Mouse (Mus musculus) MEL (cell line): ENCODE results near the gene Tra2b. TPM values are rescaled to one million over a fixed set of nuclear protein-coding genes. Genes with fewer than 3 reads are reported as not detected.
"Not testable (repeated sequence)": the region's sequence is repeated elsewhere in the genome, so short reads cannot be mapped to it uniquely, and the experiment has no call there.

Experiments
- DNase-seq: peaks from one replicate; pipeline ENCODE4 v3.0.0; 2011; ENCODE audit warnings: low read depth, low spot score
- H3K27ac ChIP-seq: 2 replicates; pipeline ENCODE4 v1.5.1; 2012; ENCODE audit warnings: low read depth, mild to moderate bottlenecking, control low read depth, low read length, moderate library complexity; ENCODE audit not compliant: control insufficient read depth
- H3K27me3 ChIP-seq, 2 experiments: fragments of 150-350 bp in 1 of 2; sonication (generic) in 1 of 2; 2 replicates each; pipeline ENCODE4 v1.6.1; 2012; ENCODE audit warnings: low read length in 2 of 2, mild to moderate bottlenecking in 2 of 2, improper control_type of control experiment in 1 of 2, moderate library complexity in 1 of 2; ENCODE audit not compliant: insufficient read depth in 2 of 2, control insufficient read depth in 1 of 2
- H3K36me3 ChIP-seq, 2 experiments: 2 replicates each; pipeline ENCODE4 v1.6.1; 2012 to 2014; ENCODE audit warnings: low read length in 2 of 2, improper control_type of control experiment in 1 of 2, inconsistent platforms in 1 of 2, mild to moderate bottlenecking in 1 of 2; ENCODE audit not compliant: insufficient read depth in 2 of 2, control insufficient read depth in 1 of 2
- H3K4me1 ChIP-seq, 2 experiments: fragments of 150-350 bp in 1 of 2; sonication (generic) in 1 of 2; 2 replicates each; pipeline ENCODE4 v1.6.1; 2012; ENCODE audit warnings: low read length in 2 of 2, improper control_type of control experiment in 1 of 2, mild to moderate bottlenecking in 1 of 2; ENCODE audit not compliant: insufficient read depth in 2 of 2, control insufficient read depth in 1 of 2
- H3K4me3 ChIP-seq, 2 experiments: fragments of 150-350 bp in 1 of 2; sonication (generic) in 1 of 2; 2 replicates each; pipeline ENCODE4 v1.5.1; 2012; ENCODE audit warnings: low read depth in 2 of 2, low read length in 2 of 2, mild to moderate bottlenecking in 2 of 2, moderate library complexity in 2 of 2, control low read depth in 1 of 2, improper control_type of control experiment in 1 of 2; ENCODE audit not compliant: control insufficient read depth in 1 of 2, insufficient read depth in 1 of 2
- H3K79me2 ChIP-seq: 2 replicates; pipeline ENCODE4 v1.6.1; 2012; ENCODE audit warnings: mild to moderate bottlenecking, low read length, moderate library complexity; ENCODE audit not compliant: control insufficient read depth, poor library complexity, insufficient read depth
- H3K9ac ChIP-seq: 2 replicates; pipeline ENCODE4 v1.6.1; 2012; ENCODE audit warnings: low read depth, mild to moderate bottlenecking, control low read depth, low read length, moderate library complexity; ENCODE audit not compliant: control insufficient read depth, poor library complexity, severe bottlenecking
- H3K9me3 ChIP-seq: fragments of 150-350 bp; sonication (generic); replicated peaks from 2 replicates; pipeline ENCODE4 v1.6.1; 2012; ENCODE audit warnings: mild to moderate bottlenecking, low read length, improper control_type of control experiment, moderate library complexity; ENCODE audit not compliant: insufficient read depth
- CHD2 ChIP-seq: IDR thresholded peaks from 2 replicates; pipeline ENCODE4 v1.6.1; 2011; ENCODE audit warnings: low read length, improper control_type of control experiment
- CTCF ChIP-seq, 3 experiments: IDR thresholded peaks in 2 of 3; conservative IDR thresholded peaks in 1 of 3; 2 replicates each; pipeline ENCODE4 v1.5.1; 2011 to 2012; ENCODE audit warnings: low read length in 3 of 3, low read depth in 2 of 3, mild to moderate bottlenecking in 2 of 3, improper control_type of control experiment in 1 of 3, inconsistent platforms in 1 of 3, mixed read lengths in 1 of 3, moderate library complexity in 1 of 3; ENCODE audit not compliant: control insufficient read depth in 1 of 3, insufficient read depth in 1 of 3, poor library complexity in 1 of 3, severe bottlenecking in 1 of 3
- GABPA ChIP-seq: IDR thresholded peaks from 2 replicates; pipeline ENCODE4 v1.6.1; 2012; ENCODE audit warnings: low read depth, mild to moderate bottlenecking, inconsistent platforms, low read length, improper control_type of control experiment, moderate library complexity
- GATA1 ChIP-seq: IDR thresholded peaks from 2 replicates; pipeline ENCODE4 v1.6.1; 2011; ENCODE audit warnings: low read depth, low read length, improper control_type of control experiment
- HCFC1 ChIP-seq: IDR thresholded peaks from 2 replicates; pipeline ENCODE4 v1.6.1; 2012; ENCODE audit warnings: low read depth, mild to moderate bottlenecking, inconsistent platforms, low read length, improper control_type of control experiment, moderate library complexity
- MAX ChIP-seq: IDR thresholded peaks from 2 replicates; pipeline ENCODE4 v1.6.1; 2011; ENCODE audit warnings: low read length, improper control_type of control experiment
- MYC ChIP-seq: IDR thresholded peaks from 2 replicates; pipeline ENCODE4 v1.6.1; 2011; ENCODE audit warnings: low read depth, mild to moderate bottlenecking, low read length, improper control_type of control experiment, moderate library complexity
- NRF1 ChIP-seq: IDR thresholded peaks from 2 replicates; pipeline ENCODE4 v1.6.1; 2014; ENCODE audit warnings: low read depth, mild to moderate bottlenecking, inconsistent platforms, low read length, improper control_type of control experiment, moderate library complexity; ENCODE audit not compliant: poor library complexity, insufficient read depth, severe bottlenecking
- POLR2A ChIP-seq, 2 experiments: IDR thresholded peaks; 2 replicates each; pipeline ENCODE4 v1.6.1; 2011 to 2012; ENCODE audit warnings: low read length in 2 of 2, mild to moderate bottlenecking in 2 of 2, control low read depth in 1 of 2, improper control_type of control experiment in 1 of 2, low read depth in 1 of 2, moderate library complexity in 1 of 2; ENCODE audit not compliant: control insufficient read depth in 1 of 2, insufficient read depth in 1 of 2, poor library complexity in 1 of 2
- SMC3 ChIP-seq: IDR thresholded peaks from 2 replicates; pipeline ENCODE4 v1.6.1; 2011; ENCODE audit warnings: low read depth, low read length, improper control_type of control experiment
- TAL1 ChIP-seq: IDR thresholded peaks from 2 replicates; pipeline ENCODE4 v1.6.1; 2012; ENCODE audit warnings: mild to moderate bottlenecking, inconsistent platforms, low read length, moderate library complexity, mixed read lengths
- ZC3H11A ChIP-seq: IDR thresholded peaks from 2 replicates; pipeline ENCODE4 v1.6.1; 2012; ENCODE audit warnings: low read depth, mild to moderate bottlenecking, inconsistent platforms, low read length, improper control_type of control experiment
- ZKSCAN1 ChIP-seq: IDR thresholded peaks from 2 replicates; pipeline ENCODE4 v1.6.1; 2012; ENCODE audit warnings: low read depth, mild to moderate bottlenecking, inconsistent platforms, low read length, improper control_type of control experiment, moderate library complexity
- ZMIZ1 ChIP-seq: IDR thresholded peaks from 2 replicates; pipeline ENCODE4 v1.6.1; 2012; ENCODE audit warnings: low read depth, mild to moderate bottlenecking, inconsistent platforms, low read length, improper control_type of control experiment, moderate library complexity
- ZNF384 ChIP-seq: IDR thresholded peaks from 2 replicates; pipeline ENCODE4 v1.6.1; 2012; ENCODE audit warnings: low read depth, mild to moderate bottlenecking, inconsistent platforms, low read length, improper control_type of control experiment
- polyA plus RNA-seq, 2 experiments: library from polyadenylated mRNA; stranded (reverse) in 1 of 2; unstranded in 1 of 2; fragments of >175 nt in 1 of 2; fragments of >200 nt in 1 of 2; gene quantifications; 2 replicates each; pipeline versions ENCODE4 v1.2.1 to v1.2.4; 2012; ENCODE audit warnings: low replicate concordance in 2 of 2, low read depth in 1 of 2; ENCODE audit not compliant: insufficient read length in 2 of 2, insufficient read depth in 1 of 2, missing spikeins in 1 of 2
- total RNA-seq: library from RNA; depleted of rRNA; stranded (reverse); fragments of 300-350 nt; gene quantifications from 2 replicates; pipeline ENCODE4 v1.2.3, GENCODE M21; 2012

Gene Tra2b
- total and polyA plus RNA-seq, 3 experiments: 154 to 286 (median 263) TPM

DNA sequence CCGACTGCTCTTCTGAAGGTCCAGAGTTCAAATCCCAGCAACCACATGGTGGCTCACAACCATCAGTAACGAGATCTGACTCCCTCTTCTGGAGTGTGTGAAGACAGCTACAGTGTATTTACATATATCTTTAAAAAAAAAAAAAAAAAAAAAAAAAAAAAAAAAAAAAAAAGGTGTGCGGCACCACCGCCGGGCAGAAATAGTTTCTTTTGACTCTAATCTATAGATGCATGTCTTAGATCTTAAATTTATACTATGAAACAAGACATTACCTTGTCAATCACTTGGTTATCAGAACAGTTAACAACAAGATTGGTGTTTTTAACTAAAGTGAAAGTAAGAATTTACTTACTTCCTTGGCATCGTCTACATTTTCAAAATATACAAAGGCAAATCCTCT lies 13.6 kb downstream of the Tra2b start:
- peaks cover 29 to 74% of the 10 kb centered on the region in 2 experiments for H3K36me3 ChIP-seq
- not testable (repeated sequence) for H3K9ac ChIP-seq

DNA sequence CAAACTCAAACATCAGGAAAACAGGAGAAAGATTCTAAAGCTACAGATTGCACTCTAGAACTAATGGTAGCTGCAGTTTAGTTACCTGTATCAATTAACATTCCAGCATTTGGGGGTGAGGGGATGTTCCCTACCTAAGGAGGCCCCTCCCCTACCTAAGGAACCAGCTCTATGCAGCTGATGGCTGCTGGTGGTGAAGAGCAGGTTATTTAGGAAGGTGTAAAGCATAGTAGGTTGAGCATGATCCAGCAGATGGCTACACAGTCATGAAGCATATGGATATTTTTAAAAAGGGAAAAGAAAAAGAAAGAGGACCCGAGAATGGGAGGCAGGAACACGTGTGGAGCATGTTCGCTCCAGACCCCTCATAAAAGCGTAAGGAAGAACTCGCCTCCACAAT lies 15.5 kb downstream of the Tra2b start:
- H3K4me3 ChIP-seq: no peak overlapping the region
- no peak overlapping the region for H3K27ac ChIP-seq
- H3K9ac ChIP-seq: no peak overlapping the region
- H3K79me2 ChIP-seq: peaks cover 19% of the 10 kb centered on the region
- H3K27me3 ChIP-seq: no peaks in the 10 kb centered on the region
- peaks cover 15 to 67% of the 10 kb centered on the region in 2 experiments for H3K36me3 ChIP-seq
- no peak for DNase-seq
- H3K4me1 ChIP-seq: no peaks in the 10 kb centered on the region
- H3K9me3 ChIP-seq: no peaks in the 10 kb centered on the region
- no peak for TF ChIP-seq GABPA
- no peak for TF ChIP-seq GATA1
- no peak for TF ChIP-seq TAL1
- no peak for TF ChIP-seq POLR2A (IDR thresholded peaks at IDR 0.05; ENCODE audit: control insufficient read depth in 1 of 2, insufficient read depth in 1 of 2, low read depth in 1 of 2, low read length in 2 of 2, poor library complexity in 1 of 2)
- no peak for TF ChIP-seq MAX
- TF ChIP-seq CTCF (IDR thresholded peaks at IDR 0.05 in 2 of 3, conservative IDR thresholded peaks at IDR 0.05 in 1 of 3; ENCODE audit: control insufficient read depth in 1 of 3, insufficient read depth in 1 of 3, low read depth in 2 of 3, low read length in 3 of 3, poor library complexity in 1 of 3, severe bottlenecking in 1 of 3): no peak
- no peak for TF ChIP-seq CHD2
- TF ChIP-seq ZKSCAN1: no peak
- TF ChIP-seq ZMIZ1: no peak

More for the DNA sequence above, 13.6 kb downstream of the Tra2b start:
- H3K9me3 ChIP-seq, DNase-seq, H3K4me3 ChIP-seq, H3K27me3 ChIP-seq, H3K4me1 ChIP-seq, H3K27ac ChIP-seq: not testable (repeated sequence)
- H3K79me2 ChIP-seq: peaks cover 35% of the 10 kb centered on the region
- peak; percentile 68 for TF ChIP-seq ZNF384

GRCm38 (mm10) chr16:22249754-22250153 lies 16.1 kb downstream of the Tra2b start:
- no peaks in the 10 kb centered on the region for H3K9me3 ChIP-seq
- H3K9ac ChIP-seq: no peak overlapping the region
- H3K4me1 ChIP-seq: no peaks in the 10 kb centered on the region
- no peaks in the 10 kb centered on the region for H3K27me3 ChIP-seq
- no peak overlapping the region for H3K27ac ChIP-seq
- H3K4me3 ChIP-seq: no peak overlapping the region
- no peak for DNase-seq
- peaks cover 14 to 67% of the 10 kb centered on the region in 2 experiments for H3K36me3 ChIP-seq
- H3K79me2 ChIP-seq: peaks cover 14% of the 10 kb centered on the region
- no peak for TF ChIP-seq ZC3H11A
- TF ChIP-seq NRF1: no peak
- no peak for TF ChIP-seq MYC
- TF ChIP-seq SMC3: no peak
- no peak for TF ChIP-seq HCFC1
- no peak for TF ChIP-seq ZNF384
- TF ChIP-seq, all 39 proteins: peak for 0
